Mouse (Mus musculus) hindlimb bud, embryonic 11.5 days (tissue): ENCODE measurements around the gene B3galnt2.
"Not testable (repeated sequence)": the region's sequence is repeated elsewhere in the genome, so short reads cannot be mapped to it uniquely, and the experiment has no call there.

Experiments
- DNase-seq: peaks from one replicate; pipeline ENCODE4 v3.0.0-alpha.2; 2012; ENCODE audit warnings: low read depth, low spot score; ENCODE audit errors: extremely low spot score

Gene B3galnt2

DNA sequence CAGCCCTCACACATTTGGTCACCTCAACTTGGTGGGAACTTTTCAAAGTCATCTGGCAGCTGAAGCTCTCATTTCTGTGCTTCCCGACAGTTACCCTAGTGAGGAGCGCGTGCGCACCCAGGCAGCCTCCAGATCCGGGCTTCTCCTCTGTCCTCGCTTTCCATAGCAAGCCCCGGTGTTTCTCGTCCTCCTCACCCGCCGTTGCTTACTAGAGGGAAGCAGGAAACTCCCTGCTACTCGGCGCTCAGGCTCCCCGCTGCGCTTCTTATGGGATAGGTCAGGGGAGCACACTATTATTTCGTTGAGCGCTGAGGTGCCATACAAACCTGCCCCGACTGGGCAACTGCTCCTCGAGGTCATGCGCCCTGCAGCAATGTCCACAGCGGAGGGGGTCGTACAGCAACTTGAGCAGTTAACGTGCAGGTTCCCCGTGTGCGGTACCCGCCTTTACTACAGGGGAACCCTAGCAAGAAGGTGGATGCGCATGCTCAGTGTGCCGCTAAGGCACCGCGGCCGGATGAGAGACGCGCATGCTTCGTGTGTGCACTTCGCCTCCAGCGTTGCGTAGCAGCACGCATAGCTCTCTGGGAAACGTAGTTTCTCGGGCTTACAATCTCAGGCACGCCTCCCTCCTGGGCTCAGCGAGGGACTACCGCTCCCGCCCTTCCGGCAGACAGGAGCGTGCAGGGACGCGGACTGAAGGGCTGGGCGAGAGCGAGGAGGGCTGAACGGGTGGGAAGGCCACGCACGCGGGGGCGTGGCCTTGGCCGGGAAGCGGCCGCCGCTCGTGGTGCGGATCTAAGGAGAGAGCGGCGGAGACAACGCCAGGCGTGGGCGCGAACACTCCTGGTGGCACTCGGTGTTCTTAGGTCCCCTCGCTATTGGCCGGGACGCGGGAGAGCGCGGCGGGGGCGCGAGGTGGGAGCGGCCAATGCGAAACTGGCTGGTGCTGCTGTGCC is at the start of gene B3galnt2:
B3galnt2 (plus strand) TSS at position 596 of the 959 bp plus-strand sequence.
- DNase-seq = peak; percentile 98

DNA sequence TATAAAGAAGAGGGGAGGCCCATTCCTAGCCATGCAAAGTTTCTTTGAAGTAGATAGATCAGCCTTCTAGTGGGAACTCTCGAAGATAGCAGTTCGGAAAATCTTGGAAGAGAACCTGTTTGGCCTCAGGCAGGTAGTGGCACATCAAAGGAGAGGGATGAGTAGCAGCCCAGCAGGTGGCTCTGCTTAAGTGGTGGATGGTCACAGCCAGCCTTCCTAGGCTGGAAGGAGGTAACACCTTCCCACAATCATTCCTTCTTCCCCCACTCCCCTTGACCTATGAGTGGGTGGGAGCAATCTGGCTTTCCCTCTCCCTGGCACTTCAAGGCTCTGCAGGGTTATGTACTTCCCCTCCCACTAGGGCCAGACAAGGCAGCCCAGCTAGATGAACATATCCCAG is 42.9 kb upstream of the B3galnt2 start:
- no peak for DNase-seq

DNA sequence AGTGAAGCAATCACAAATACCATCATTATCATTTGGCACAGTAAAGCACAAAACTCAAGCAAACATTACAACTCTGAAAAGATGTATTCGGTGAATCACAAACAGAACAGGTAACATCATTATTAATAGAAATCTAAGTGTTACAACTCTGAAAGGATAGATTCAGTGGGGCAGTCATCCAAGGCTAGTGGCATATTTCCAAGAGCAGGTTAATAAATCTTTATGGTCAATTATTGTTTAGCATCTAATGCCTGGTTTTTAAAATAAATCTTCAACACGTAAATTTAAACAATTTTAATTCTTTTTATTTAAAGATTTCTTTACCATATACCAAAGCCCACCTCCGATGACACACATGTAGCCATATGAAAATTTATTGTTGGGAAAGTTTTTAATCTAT is 34.9 kb upstream of the B3galnt2 start:
- no peak for DNase-seq

DNA sequence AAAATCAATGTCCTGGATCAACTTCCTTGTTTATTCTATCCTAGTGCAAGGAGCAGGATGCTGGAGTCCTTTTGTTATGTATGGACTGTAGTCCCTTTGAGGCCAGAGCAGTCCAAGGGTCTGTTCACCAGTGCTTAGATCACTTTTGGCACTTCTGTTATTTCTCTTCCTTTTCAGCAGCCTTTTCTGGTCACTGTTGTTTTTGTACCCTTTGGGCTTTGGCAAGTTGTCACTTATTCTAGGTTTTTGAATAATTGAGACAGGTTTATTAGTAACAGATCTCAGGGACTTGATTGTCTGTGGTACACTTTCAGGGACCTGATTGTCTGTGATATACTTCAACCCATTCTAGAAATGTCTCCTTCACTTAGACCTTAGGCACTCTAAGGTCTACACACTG is 31.7 kb upstream of the B3galnt2 start:
- no peak for DNase-seq

DNA sequence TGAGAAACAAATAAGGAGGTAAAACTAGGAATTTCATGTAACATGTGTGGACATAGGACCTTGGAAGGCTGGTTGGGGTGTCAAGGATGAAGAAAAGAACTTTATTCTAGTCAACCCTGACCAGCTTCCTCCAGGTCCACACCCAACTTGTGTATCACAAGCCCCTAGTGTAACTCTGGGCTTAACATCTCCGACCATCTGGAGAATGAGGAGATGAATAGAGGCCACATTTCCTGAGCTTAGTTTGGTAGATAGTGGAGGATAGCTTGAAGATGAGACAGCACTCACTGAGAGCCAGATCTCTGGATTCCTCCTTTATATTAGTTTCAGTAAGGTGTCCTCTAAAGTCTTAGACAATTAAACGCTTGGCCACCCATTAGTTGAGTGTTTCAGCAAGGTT is 24.3 kb upstream of the B3galnt2 start:
- DNase-seq = no peak

DNA sequence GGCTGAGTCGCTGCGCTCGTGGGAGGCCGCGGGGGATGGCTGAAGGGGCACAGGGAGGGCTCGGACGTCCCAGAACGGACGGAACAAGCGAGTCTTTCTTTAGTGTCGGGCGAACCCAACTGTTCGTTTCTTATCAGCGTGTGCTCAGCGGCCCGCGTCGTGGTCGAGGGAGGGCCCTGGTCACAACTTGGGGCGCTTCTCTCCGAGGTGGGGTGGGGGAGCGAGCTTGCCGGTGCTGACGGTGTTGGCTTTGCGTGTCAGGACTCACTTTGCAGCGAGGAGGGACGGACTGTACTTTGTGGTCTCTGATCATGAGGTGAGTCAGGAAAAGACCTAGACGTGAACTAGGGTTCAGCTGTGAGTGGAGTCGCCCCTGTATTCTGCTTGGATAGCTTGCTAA is 662 bp downstream of the B3galnt2 start:
- DNase-seq = no peak

DNA sequence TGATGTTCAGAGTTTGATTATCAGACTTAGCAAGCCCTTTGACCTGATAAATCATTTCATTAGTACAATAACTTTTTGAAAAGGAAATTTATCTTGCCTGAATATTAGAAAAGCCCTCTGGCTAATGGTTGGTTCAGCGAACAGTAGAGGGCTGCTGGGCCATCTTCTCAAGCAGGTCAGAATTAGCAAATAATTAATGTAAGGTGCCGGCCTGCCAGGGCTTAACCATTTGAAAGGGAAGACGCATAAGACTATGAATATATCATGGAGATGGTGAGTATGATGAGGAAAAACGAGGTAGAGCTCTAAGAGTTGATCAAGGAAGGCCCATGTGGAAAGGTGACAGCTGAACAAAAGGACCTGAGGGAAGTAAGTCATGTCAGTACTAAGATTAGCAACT is 2.4 kb downstream of the B3galnt2 start:
- no peak for DNase-seq

DNA sequence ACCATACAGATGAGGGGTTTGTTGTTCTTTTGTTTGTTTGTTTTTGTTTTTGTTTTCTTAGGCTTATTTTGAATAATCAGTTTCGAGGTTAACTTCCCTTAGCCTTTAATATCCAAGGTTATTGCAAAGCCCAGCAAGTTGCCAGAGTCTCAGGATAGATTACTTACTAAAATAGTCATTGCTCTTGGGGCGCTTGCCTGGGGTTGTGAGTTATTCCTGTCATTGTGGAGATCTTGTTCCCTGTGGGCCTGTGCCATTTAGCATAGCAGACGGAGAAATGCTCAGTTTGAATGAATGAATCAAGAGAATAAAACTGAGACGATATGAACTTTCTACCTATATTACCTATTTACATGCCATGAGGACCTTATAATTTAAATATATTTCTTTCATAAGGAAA is 5.9 kb downstream of the B3galnt2 start:
- DNase-seq = no peak

DNA sequence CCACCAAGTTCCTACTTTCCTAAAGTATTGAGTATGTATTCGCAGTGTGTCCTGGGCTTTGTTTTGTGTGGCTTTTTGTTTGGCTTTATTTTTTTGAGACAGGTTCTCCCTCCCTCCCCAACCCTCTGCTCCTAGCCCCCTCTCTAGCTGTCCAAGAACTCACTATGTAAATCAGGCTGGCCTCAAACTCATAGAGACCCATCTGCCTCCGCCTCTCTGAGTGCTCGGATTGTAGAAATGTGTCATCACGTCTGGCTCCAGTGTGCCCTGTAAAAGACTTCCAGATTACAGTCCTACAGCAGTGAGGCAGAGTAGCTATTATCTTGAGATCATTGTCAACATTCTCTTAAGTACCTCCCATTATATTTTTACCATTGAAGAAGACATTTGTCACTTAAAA is 6.8 kb downstream of the B3galnt2 start:
- DNase-seq = no peak

DNA sequence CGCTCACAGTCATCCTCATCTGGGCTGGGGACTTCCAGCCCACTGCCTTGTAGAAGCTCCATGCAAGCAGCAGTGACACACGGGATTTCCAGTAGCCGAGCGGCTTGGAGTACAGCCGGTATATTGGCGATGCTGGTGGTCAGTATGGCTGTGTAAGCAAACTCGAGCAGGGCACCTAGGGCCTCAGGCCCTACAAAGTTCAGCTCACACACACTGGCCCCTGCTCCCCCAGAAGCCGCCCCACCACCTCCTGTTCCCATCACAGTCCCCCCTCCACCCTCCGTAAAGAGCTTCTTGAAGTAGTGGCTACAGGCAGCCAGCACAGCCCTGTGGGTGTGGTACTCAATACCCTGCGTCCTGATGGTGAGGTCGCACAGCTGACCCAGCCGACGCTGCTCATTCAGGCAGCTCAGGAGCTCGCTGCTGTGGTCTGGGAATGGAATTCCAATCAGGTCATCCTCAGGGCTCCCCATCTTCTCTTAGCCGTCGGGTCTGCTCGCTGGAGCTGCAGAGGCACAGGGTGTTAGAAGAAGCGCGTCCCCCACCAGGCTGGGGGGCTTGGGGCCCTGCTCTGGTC is 11.2 kb downstream of the B3galnt2 start:
- no peak for DNase-seq

DNA sequence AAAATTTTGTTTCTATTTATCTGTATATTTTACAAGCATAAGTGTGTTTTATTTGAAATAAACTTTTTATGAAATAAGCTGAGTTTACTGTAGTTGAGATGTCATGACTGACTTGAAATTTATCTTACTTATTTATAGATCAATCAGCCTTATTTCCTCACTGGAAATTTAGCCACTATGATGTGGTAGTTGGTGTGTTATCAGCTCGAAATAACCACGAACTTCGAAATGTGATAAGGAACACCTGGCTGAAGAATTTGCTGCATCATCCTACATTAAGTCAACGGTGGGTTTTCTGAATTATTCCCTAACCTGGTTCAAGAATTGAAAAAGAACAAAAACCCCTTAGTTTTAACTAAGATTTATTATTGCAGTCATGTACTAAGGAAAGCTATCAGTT is 11.9 kb downstream of the B3galnt2 start:
- DNase-seq = no peak

DNA sequence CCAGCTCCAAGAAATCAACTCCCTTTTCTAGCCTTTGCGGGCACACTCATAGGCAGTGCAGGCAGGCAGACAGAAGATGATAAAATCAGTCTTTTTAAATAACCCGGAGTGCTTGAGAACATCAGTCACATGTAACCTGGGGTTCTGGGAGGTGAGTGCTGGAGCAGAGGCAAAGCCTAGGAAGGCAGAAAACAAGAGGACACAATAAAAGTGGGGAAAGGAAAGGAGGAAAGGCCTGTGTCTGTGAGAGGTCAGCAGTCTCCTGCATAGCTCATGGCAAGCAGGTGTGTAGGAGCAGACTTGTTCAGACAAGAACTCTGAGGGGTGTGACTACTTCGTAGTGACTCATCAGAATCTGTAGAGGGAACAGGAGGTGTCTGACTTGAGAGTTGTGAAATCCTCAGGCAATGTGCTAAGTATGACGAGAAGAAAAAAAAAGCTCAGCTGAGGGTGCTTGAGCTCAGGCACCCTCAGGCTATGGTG is 14.4 kb downstream of the B3galnt2 start:
- no peak for DNase-seq

DNA sequence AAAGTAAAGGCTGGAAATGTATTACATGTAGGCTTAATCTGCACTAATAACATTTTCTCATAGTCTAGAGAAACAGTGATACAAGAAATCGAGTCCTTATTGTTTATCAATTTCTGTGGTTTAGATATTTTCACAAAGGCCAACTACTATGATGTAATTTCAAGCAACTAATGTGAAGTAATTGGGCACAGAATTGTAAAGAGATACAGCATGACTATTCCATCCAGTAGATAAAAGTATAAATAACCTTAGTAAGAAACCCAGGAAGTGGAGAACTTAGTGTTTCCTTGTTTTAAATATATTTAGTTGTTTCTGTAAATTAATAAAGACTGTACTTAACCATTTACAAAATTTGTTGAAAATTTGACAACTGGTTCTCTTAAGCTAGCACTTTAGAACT is 15.5 kb downstream of the B3galnt2 start:
- DNase-seq = no peak

DNA sequence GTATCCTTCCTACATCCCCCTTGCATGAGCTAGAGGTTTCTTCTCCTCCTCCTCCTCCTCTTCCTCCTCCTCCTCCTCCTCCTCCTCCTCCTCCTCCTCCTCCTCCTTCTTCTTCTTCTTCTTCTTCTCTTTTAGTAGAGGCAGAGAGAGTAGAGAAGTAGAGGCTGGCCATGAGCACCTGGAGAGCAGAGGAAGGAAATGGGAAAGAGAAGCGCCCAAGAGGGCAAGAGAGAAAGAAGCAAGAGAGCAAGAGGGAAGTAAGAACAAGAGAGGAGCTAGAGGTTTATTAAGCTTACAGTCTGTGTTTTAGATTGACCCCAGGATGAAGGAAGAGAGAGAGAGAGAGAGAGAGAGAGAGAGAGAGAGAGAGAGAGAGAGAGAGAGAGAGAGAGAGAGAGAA is 27.6 kb downstream of the B3galnt2 start:
- not testable (repeated sequence) for DNase-seq

DNA sequence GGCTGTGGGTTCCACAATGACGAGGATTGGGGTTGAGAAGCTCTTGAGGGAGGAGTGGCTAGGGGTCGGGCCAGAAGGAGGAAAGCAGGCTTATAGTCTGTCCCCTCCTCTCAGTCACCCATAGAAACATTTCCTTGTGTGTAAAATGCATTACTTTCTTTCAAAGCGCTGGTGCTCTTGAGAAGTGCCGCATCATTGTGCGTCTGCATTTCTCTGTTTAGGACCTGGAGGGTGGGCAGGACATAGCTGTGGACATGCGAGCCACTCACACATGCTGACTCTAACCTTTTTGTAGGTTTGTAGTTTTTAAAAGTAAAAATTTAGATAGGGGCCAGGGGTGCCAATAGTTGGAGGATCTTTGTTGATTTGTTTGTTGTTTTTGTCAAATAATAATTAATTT is 29.3 kb downstream of the B3galnt2 start:
- no peak for DNase-seq

DNA sequence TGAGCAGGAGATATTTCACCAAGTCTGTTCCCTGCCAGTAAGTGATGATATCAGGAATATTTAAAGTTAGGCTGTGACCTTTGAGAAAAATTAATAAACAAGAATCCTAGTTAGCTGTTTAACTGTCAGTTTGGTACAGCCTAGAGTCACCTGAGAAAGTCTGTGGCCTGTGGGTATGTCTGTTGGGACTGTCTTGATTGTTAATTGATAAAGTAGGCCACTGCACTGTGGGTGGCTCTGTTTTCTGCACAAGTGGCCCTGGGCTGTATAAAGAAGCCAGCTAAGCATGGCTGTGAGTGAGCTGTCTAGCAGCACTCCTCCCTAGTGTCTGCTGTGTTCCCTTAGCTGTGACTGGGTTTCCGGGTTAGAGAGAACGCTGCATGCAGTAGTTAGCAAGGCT is 34.9 kb downstream of the B3galnt2 start:
- no peak for DNase-seq

DNA sequence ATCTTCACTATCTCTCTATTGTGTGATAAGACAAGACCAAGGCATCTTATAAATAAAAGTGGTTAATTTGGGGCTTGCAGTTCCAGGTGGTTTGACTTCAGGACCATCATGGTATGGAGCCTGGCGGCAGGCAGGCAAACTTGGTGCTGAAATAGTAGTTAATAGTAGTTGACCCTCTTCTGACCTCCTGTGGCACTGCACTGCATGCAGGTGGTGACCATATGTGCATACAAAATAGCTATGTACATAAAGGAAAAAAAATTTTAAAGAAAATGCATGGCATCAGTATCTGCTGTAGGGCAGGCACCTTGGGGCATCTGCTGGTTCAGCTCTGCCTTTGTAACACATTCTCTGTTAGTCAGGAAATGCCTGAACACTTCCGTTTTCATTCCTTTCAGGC is 36.1 kb downstream of the B3galnt2 start:
- DNase-seq = peak; percentile 24

DNA sequence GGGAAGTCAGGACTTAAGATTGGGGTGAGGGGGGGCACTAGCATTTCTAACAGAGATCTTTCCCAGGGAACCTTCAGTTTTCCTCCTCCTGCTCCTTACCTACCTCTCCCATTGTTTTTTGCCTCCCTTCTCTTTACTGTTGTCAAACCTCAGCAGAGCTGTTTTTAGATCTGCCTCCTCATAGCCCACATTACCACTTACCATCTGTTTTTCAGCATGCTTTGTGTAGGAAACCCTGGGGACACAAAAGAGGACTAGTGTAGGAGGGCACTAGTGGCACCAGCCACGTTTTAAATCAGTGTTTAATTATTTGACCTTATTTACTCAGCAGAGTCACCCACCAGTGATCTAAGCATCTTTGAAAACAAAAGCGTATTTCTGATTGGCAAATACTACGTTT is 38.8 kb downstream of the B3galnt2 start:
- DNase-seq = no peak

DNA sequence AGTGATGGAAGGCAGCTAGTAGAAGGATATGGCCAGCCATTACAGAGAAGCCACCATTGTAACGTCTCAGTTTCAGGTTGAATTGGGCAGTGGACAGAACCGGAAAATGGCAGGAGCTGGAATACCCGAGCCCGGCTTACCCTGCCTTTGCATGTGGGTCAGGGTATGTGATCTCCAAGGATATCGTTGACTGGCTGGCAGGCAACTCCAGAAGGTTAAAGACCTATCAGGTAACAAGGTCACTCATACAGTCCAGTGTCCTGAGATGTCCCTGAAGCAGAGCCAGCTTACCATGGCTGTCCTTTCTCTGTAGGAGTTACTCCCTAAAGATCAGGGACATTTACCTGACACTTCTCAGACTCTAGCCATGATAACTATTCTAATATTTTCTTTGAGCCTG is 40.8 kb downstream of the B3galnt2 start:
- DNase-seq = no peak

DNA sequence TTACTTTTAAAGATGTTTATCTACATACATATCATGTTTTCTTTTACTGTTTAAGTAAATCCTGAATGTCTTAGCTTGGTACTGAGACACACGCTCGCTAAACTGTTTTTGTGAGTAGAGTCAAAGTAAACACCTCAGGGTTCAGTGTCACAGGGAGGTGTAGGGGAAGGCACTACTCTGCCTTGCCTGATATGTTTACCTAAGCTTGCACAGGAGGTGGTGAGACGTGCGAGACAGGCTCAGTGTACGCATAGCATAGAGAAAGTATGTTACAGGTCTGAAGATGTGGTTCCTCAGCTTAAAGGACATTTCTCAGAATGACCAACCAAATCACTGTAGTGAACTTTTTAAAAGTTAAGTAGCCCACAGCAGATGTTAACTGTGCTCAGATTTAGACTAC is 43.2 kb downstream of the B3galnt2 start:
- DNase-seq = no peak

DNA sequence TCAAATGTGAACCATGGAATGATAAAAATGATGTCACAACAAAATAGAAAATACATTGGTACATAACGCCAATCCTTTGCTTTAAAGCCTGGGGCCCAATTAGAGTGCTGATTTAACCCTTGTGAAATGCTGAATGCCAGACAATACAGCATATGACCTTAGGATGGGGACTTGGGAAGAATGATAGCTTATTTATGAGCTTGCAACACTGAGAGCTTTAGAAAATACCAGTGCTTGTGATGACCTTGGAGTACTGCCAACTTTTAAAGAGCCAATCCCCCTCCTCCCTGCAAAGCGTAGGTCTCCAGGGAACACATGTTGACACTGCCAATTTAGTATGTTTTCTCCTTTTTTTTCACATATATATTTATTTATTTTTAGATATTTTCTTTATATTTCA is 48.4 kb downstream of the B3galnt2 start:
- DNase-seq = no peak

DNA sequence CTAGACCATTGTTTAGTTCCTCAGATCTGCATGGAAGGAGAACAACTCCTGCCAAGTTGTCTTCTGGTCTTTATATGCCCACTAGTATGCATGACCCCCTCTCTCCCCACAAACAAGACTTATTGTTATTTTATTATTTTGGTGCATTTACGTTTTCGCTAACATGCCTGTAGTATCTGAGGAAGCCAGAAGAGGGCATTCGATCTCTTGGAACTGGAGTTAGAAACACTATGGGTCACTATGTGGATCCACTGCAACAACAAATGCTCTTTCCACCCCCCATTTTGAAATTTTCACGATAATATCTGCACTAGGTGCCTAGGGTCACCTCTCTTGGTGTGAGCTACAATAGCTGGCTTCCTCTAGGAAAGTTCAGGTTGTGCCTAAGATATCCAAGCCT is 49.8 kb downstream of the B3galnt2 start:
- no peak for DNase-seq
